Mouse (Mus musculus): ENCODE data around the gene Cdh16. TPM values are rescaled to one million over a fixed set of nuclear protein-coding genes. Genes with fewer than 3 reads are reported as not detected.
"Not testable (repeated sequence)": the region's sequence is repeated elsewhere in the genome, so short reads cannot be mapped to it uniquely, and the experiment has no call there.

Gene Cdh16
- total RNA-seq (2021): 1 to 10 TPM; 1.9 to 2.4 TPM
- long read RNA-seq, experiment 1, partial matches to known transcripts: 0 of 1 reads
- long read RNA-seq, experiment 1, other reads (novel, unspliced or antisense): 1 of 1 reads
- long read RNA-seq, experiment 2, partial matches to known transcripts: 1 of 2 reads
- long read RNA-seq, experiment 2, other reads (novel, unspliced or antisense): 0 of 2 reads

- DNase-seq (ENCODE audit: low spot score in 2 of 2): no peak
Measured at GRCm38 (mm10) chr8:104624161-104624560, at the start of gene Cdh16. TSS of gene Cdh16 (minus strand) at chr8:104624396.

DNA sequence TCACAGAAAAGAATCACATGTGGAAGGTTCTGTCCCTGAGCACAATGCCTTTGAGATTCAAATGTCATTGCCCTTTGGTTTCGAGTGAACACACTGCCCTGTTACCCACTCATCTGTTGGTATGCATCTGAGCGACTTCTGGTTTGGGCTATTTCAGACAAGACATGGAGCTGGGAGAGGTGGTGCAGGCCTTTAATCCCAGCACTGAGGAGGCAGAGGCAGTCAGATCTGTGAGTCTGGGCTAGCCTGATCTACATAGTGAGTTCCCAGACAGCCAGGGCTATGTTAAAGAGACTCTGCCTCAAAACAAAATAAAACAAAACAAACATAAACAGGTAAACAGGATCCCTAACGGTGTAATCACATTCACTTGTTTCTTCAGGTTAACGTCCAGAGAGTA, 31.4 kb upstream of the Cdh16 start:
- DNase-seq (ENCODE audit: low spot score in 2 of 2): no peak

DNA sequence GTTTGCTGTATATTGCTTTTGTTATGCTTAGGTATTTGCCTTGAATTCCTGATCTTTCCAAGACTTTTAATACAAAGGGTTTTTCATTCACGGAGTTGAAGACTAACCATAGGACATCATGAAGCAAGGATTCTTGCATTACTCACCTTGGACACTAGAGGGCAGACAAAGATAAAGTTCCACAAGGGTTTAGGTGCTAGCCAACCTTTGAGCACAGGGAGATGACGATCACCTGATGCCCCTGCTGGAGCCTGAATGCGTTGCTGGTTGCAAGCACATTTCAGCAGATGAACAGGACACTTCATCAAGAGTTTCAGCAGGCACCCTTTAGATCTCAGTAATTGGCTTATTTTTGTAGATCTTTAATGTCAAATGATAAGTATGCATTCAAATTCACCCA, 30.8 kb upstream of the Cdh16 start:
- DNase-seq (ENCODE audit: low spot score in 2 of 2): peak in 1 of 2 experiments; percentile 57

- DNase-seq (ENCODE audit: low spot score in 2 of 2): not testable (repeated sequence)
Measured at GRCm38 (mm10) chr8:104644187-104644586, 20.0 kb upstream of the Cdh16 start.

GRCm38 (mm10) chr8:104642324-104642654, 18.1 kb upstream of the Cdh16 start:
- DNase-seq (ENCODE audit: low spot score in 2 of 2): no peak

DNA sequence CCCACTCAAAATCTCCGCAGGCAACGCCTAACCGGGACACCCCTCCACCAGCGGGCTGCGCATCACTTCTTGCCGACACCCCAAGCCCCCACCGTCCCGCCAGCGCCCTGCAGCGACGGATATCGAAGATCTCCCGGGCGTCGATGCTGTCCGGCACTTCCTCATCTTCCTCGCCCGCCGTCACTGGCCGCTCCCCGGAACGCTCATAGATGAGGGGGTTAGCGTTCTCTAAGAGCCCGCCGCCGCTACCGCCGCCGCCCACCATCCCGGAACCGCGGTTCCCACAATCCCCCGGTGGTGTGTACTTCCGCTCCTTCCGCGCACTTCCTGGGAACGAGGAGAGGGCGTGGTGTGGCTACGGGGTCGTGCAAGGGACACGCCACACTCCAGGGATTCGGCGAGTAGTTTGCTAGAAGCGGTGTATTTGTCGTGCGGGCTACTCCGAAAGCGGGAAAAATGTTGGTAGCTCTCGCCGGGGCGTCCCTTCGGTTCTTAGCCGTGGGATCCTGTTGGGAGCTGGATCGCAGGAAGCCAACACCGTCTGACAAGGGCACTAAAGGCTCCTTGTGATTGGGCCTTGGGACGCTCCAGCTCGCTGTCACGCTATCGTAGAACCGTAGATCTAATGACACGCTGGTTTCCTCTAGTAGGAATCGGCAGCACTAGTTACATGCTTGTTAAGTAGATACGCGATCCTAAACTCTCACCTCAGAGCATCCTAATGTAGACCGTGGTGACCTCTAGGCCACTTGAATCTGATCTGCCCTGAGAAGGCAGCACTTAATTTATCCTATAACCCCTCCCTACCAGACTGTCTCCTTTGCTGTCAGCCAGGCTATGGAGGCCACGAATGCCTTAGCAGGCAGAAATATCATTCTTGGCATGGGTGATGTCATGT, 17.5 kb upstream of the Cdh16 start, which contains the start of gene Ciao2b:
Ciao2b (minus strand) TSS at position 540 of the 898 bp plus-strand sequence.
- DNase-seq (ENCODE audit: low spot score in 2 of 2): peak; percentile 68 to 88

GRCm38 (mm10) chr8:104640831-104641370, 16.7 kb upstream of the Cdh16 start:
- peak in 1 of 2 experiments; percentile 7 for DNase-seq (ENCODE audit: low spot score in 2 of 2)

DNA sequence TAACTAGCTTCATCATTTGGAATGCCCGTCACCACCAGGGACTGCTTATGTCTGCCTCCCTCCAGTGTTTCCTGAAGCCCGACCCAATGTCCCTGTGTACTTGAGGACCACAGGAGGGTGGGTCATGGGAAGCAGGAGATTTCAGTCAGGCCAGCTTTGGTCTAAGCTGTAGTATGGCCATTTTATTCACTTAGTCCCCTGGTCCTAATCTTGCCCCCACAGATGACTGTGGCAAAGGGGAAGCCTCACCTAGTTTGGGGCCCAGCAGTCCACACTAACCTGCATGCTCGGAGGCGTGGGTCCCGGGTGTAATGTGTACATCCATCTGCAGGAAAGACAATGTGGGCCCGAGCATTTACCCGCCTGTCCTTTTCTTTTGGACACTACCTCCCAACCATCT, 16.0 kb upstream of the Cdh16 start:
- DNase-seq (ENCODE audit: low spot score in 2 of 2): no peak

DNA sequence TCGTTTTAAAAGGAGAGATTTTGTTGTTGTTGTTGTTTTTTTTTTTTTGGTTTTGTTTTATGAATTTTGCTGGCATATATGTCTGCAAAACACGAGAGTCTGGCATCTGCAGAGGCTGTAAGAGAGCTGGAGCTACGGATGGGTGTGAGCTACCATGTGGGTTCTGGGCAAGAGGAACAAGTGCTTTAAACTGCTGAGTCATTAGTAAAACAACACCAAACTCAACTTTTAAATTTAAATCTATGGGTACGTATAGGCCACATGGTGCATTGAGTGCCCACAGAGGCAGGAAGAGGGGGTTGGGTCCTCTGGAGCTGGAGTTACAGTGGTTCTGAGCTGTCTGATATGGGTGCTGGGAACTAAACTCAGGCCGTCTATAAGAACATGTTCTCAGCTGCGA, 13.8 kb upstream of the Cdh16 start:
- DNase-seq (ENCODE audit: low spot score in 2 of 2): peak in 1 of 2 experiments; percentile 5

DNA sequence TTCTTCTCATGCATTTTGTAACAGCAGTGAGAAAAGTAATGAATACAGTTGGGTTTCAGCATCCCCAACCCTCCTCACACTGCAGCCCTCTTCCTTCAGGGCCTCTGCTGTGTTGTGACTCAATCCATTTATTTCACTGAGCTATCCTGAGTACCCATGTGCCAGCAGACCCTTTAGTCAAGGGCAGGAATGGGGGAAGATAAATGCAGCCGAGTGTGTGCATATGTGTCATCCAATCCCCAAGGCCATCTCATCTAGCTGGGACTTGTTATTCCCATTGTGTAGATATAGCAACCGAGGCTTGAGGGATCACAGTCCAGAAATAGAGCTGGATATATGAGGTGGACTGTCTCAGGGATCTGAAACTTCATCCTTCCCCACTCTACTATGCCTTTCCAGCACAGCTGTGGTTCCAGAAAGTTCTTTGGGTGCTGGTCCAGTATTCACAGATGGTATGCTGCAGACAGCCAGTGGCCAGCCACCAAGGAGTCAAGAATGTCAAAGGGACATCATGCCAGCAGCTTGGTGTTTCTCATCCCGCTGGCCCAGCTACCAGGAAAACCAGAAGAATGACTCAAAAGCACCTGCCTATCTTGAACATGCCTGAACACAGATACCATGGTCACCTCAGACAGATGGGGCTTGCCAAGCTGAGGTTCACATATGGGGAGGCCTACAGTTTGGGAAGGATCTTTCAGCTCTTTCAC, 11.0 kb upstream of the Cdh16 start:
- DNase-seq (ENCODE audit: low spot score in 2 of 2): peak in 1 of 2 experiments; percentile 12

- DNase-seq (ENCODE audit: low spot score in 2 of 2): peak in 1 of 2 experiments; percentile 14
Measured at GRCm38 (mm10) chr8:104633156-104633744, 9.1 kb upstream of the Cdh16 start.

GRCm38 (mm10) chr8:104632486-104632885, 8.3 kb upstream of the Cdh16 start:
- DNase-seq (ENCODE audit: low spot score in 2 of 2): peak in 1 of 2 experiments; percentile 14

- peak in 1 of 2 experiments; percentile 12 for DNase-seq (ENCODE audit: low spot score in 2 of 2)
Measured at GRCm38 (mm10) chr8:104631975-104632374, 7.8 kb upstream of the Cdh16 start.

- DNase-seq (ENCODE audit: low spot score in 2 of 2): peak in 1 of 2 experiments; percentile 26
Measured at GRCm38 (mm10) chr8:104630981-104631663, 6.9 kb upstream of the Cdh16 start, which contains the start of gene Rrad. TSS of gene Rrad (minus strand) at chr8:104631327.

GRCm38 (mm10) chr8:104630574-104630973, 6.4 kb upstream of the Cdh16 start:
- DNase-seq (ENCODE audit: low spot score in 2 of 2): peak; percentile 26 to 49

GRCm38 (mm10) chr8:104630111-104630479, 5.9 kb upstream of the Cdh16 start:
- peak in 1 of 2 experiments; percentile 9 for DNase-seq (ENCODE audit: low spot score in 2 of 2)

DNA sequence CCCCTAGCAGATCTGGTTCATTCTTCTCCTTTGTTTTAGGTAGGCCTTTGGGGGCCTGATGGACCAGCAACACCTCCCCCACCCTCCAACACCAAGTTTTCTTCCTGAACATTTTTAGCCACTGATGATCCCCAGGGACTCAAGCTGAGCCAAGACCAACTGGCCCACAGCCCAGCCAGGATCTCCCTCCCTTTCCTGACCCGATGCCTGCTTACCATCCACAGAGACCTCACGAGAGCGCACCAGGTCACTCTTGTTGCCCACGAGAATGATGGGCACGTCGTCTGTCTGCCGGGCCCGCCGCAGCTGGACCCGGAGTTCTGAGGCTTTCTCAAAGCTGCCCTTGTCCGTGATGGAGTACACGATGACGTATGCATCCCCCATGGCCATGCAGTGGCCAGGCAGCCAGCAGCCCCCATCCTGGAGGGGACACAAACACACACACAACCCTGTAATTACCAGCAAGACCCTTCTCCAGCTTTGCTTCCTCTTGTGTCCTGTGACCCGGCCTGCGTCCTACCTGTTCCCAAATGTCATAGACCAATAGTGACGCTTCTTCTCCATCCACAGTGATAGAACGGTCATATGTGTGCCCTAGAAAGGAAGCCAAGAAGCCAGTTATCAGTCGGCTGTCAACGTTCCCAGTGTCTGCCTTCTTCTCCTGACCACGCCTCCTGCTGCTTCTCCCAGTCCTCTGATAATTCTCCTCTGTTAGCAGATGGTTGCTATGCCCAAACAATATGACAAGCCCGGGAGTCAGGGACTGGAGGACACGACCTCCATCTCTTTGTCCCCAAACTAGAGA, 5.3 kb upstream of the Cdh16 start:
- DNase-seq (ENCODE audit: low spot score in 2 of 2): peak; percentile 16 to 38

DNA sequence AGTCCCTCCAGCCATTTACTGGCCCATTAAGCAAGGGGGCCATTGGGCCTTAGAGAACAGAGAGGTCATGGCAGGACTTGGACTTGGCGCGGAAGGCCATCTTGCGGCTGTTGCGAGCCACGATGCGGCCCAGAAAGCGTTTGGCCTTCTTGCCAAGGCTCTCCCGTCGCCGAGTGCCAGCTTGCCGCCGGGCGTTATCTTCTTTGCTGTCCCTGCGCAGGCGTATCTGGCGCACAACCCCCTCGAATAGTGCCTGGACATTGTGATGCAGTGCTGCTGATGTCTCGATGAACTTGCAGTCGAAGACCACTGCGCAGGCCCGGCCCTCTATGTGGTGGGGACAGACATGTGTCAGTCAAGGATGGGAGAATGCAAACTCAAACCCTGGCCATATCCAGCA, 4.2 kb upstream of the Cdh16 start:
- peak in 1 of 2 experiments; percentile 12 for DNase-seq (ENCODE audit: low spot score in 2 of 2)

GRCm38 (mm10) chr8:104627065-104627740, 3.0 kb upstream of the Cdh16 start:
- DNase-seq (ENCODE audit: low spot score in 2 of 2): no peak
